Mouse (Mus musculus): Measurements from ENCODE around the gene Olfr311.

Olfr311 gene

GRCm38 (mm10) chr11:58883756-58884155 lies 44.7 kb downstream of the Olfr311 start:
- DNase-seq: no peak

DNA sequence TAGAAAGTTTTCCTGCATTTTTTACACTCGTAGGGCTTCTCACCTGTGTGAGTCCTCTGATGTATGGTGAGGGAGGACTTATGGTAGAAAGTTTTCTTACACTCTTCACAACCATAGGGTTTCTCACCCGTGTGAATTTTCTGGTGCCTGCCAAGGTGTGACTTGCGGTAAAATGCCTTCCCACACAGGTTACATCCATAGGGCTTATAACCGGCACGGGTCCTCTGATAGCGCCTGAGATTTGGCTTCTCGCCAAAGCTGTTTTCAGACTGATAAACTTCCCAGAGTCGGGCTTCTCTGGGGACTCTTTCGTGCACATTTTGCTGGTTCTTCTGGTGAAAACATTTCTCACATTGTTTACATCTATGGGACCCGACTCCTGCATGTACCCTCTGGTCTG lies 51.5 kb downstream of the Olfr311 start:
- no peak for DNase-seq
